Mouse (Mus musculus) cerebellum, adult (tissue): ENCODE data around the gene Nrcam.

Experiments used
- ATAC-seq: cut with Nextera tagmentation; 2 replicates; pipeline ENCODE4 v1.9.2; 2017; ENCODE audit warnings: mild to moderate bottlenecking, moderate library complexity, mixed read lengths; ENCODE audit not compliant: insufficient number of reproducible peaks, low FRiP score, low TSS enrichment

Nrcam gene

GRCm38 (mm10) chr12:44601410-44602149, 272.9 kb downstream of the Nrcam start:
- peak; percentile 37; the same call in 1 of the 2 replicates for ATAC-seq

GRCm38 (mm10) chr12:44602269-44602957, 273.7 kb downstream of the Nrcam start:
- no peak for ATAC-seq

DNA sequence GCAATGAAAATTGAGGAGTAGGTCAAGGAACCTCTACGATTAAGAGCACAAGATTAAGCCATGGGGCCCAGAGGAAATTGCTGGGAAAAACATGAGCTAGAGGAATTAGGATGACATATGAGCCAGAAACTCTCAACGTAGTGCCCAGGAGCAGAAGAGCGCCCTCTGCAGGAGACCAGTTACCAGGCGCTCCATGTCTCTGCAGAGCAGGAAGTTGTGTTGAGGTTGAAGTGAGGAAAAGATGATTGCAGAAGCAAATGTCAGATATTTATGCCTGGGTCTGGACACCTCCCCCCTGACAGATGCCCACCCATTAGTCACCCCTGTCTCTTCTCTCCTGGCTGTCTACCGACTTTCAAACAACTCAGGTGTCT, 274.3 kb downstream of the Nrcam start:
- no peak for ATAC-seq

DNA sequence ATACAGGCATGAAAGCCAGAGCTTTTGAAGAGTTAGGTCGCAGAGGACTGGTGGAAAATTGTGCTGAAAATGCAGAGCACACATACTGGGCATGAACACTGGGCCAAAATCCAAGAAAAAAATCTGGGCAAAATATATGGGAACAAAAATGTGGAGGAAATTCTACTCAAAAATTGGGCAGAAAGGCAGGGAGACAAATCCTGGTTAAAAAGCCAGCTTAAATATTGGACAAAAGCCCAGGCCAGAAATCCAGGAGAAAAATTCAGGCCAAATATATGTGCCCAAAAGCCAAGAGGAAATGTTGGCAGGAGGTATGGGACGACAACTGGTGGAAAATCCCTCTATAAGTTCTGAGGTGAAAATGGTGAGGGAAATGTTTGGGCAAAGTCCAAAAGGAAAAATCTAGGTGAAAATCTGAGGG, 288.3 kb downstream of the Nrcam start:
- peak; percentile 86 for ATAC-seq

DNA sequence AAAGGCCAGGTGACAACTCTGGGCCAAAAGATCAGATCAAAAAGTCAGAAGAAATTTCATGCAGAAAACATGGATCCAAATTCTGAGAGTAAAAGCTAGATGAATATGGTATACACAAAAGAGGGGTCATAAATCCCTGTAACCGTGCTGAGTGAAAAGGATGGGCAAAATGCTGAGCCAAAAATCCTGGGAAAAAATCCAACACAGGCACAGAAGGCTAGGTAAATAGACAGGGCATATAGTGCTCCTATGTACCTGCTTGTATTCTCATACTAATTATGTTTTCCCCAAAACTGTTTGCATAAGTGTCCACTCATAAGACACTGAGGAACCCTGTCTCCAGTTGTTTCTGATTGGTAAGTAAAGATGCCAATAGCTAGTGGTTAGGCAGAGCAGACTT, 288.8 kb downstream of the Nrcam start:
- peak; percentile 64 for ATAC-seq

DNA sequence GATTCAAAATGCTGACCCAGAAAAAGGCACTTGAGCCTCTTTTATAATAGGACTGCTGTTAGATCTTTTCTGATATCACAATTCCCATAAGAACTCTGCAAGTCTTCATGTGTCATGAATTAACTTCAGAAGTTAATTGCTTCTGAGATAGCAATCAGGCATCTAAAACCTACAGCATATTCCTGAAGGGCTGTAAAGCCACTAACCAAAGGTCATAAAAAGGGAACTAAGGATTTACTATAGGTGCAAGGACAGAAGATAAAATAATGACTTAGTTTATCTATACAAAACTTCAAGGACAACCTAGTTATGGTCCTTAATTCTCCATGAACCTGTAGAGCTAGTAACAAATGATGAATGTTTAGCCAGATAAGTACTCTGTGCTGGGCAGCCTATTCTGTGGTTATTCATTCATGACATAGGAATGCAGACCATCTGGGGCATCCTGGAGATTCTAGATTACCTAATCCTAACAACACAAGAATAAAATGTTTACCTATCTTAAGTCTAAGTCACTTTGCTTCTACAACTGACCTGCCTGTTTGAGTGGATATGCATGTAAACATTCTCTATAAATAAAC, 310.7 kb downstream of the Nrcam start:
- ATAC-seq, result no peak

DNA sequence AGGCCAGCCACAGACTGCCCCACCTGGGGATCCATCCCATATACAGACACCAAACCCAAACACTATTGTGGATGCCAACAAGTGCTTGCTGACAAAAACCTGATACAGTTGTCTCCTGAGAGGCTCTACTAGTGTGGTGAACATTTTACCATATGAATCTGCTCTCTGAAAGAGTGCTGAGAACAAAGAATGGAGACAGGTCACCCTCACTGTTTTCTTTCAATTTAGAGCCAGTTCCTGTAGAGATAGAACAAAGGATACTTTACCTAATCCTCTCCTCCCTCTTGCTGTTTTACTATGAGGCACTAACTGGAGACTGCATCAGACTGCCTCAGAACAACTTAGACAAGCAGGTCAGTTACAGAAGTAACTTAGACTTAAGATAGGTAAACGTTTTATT, 311.9 kb downstream of the Nrcam start:
- ATAC-seq, result no peak
